Mouse (Mus musculus) intestine, embryonic 14.5 days (tissue): ENCODE data around the gene Tespa1. TPM values are rescaled to one million over a fixed set of nuclear protein-coding genes. Genes with fewer than 3 reads are reported as not detected.
A peak's percentile ranks its signal among the peaks of the same experiment; 100 is the strongest.
"Not testable (repeated sequence)": the region's sequence is repeated elsewhere in the genome, so short reads cannot be mapped to it uniquely, and the experiment has no call there.

Experiments used
- ATAC-seq: fragments of 200-750 bp; cut with Nextera tagmentation; replicated peaks from 2 replicates; pipeline ENCODE4 v1.8.0; 2017; ENCODE audit warnings: low read depth, moderate number of reproducible peaks, moderate TSS enrichment, moderate library complexity; ENCODE audit not compliant: low FRiP score, low TSS enrichment
- DNase-seq: peaks from one replicate; pipeline ENCODE4 v3.0.0-alpha.2; 2018; ENCODE audit warnings: low spot score
- H3K27ac ChIP-seq: fragments of 300-500 bp; sonication (generic); 2 replicates; pipeline ENCODE4 v1.5.1; 2014; ENCODE audit warnings: low read depth, mild to moderate bottlenecking, control low read depth
- H3K27me3 ChIP-seq: fragments of 300-500 bp; sonication (generic); replicated peaks from 2 replicates; pipeline ENCODE4 v1.6.1; 2014; ENCODE audit warnings: low read length, control low read depth; ENCODE audit not compliant: control insufficient read depth, insufficient read depth
- H3K36me3 ChIP-seq: fragments of 300-500 bp; sonication (generic); 2 replicates; pipeline ENCODE4 v1.6.1; 2014; ENCODE audit warnings: low read length, control low read depth; ENCODE audit not compliant: control insufficient read depth, insufficient read depth
- H3K4me1 ChIP-seq: fragments of 300-500 bp; sonication (generic); replicated peaks from 2 replicates; pipeline ENCODE4 v1.6.1; 2014; ENCODE audit warnings: low read length, control low read depth, mixed read lengths; ENCODE audit not compliant: control insufficient read depth, insufficient read depth
- H3K4me2 ChIP-seq: fragments of 300-500 bp; sonication (generic); 2 replicates; pipeline ENCODE4 v1.6.1; 2014; ENCODE audit warnings: low read length
- H3K4me3 ChIP-seq: fragments of 300-500 bp; sonication (generic); 2 replicates; pipeline ENCODE4 v1.5.1; 2014; ENCODE audit warnings: low read depth, low read length, control low read depth, mixed read lengths
- H3K9ac ChIP-seq: fragments of 300-500 bp; sonication (generic); 2 replicates; pipeline ENCODE4 v1.6.1; 2014; ENCODE audit warnings: mild to moderate bottlenecking, low read length
- H3K9me3 ChIP-seq: fragments of 300-500 bp; sonication (generic); 2 replicates; pipeline ENCODE4 v1.6.1; 2016; ENCODE audit warnings: low read length, control low read depth; ENCODE audit not compliant: control insufficient read depth
- WGBS: fragments of 180-500 bp; shearing (Covaris S2); extraction: QIAGEN DNeasy Blood & Tissue Kit; methylation state at CpG from one replicate; pipeline ENCODE4 v1.1.7; 2014; 5-methylcytosine and 5-hydroxymethylcytosine counted together
- polyA plus RNA-seq: library from polyadenylated mRNA; unstranded; fragments of >200 nt; fragmentation: Nextera tagmentation; extraction: Ambion mirVana; gene quantifications from 2 replicates; pipeline ENCODE4 v1.2.1, GENCODE M21; 2014

The Tespa1 gene
- 0.53 and 0.75 TPM in 2 replicates for polyA plus RNA-seq

GRCm38 (mm10) chr10:130322637-130323036, at the start of gene Tespa1:
Tespa1 (plus strand) TSS chr10:130322870.
- H3K9me3 ChIP-seq, result no peaks in the 10 kb centered on the region
- no peaks in the 10 kb centered on the region for H3K36me3 ChIP-seq
- no peaks in the 10 kb centered on the region for H3K27me3 ChIP-seq
- H3K4me3 ChIP-seq, result no peak within 1 kb of the TSS
- 65% methylated on average over 5 of the region's 5 CpGs for WGBS
- ATAC-seq (no peak), DNase-seq (no peak)
- H3K4me2 ChIP-seq, result no peak within 1 kb of the TSS
- H3K27ac ChIP-seq, result no peak within 1 kb of the TSS
- no peaks in the 10 kb centered on the region for H3K4me1 ChIP-seq
- no peak within 1 kb of the TSS for H3K9ac ChIP-seq

GRCm38 (mm10) chr10:130275759-130276158, 46.9 kb upstream of the Tespa1 start:
- Histone ChIP-seq H3K9me3 (no peaks in the 10 kb centered on the region), H3K4me3 (no peak overlapping the region), H3K4me1 (no peaks in the 10 kb centered on the region), H3K27ac (no peak overlapping the region), H3K9ac (no peak overlapping the region), H3K36me3 (no peaks in the 10 kb centered on the region), H3K4me2 (no peak overlapping the region), H3K27me3 (no peaks in the 10 kb centered on the region)
- WGBS, result 68% methylated on average over 2 of the region's 2 CpGs
- DNase-seq (no peak), ATAC-seq (no peak)

- Histone ChIP-seq H3K4me3 (no peak overlapping the region), H3K27me3 (no peaks in the 10 kb centered on the region), H3K4me2 (no peak overlapping the region), H3K9ac (no peak overlapping the region), H3K4me1 (no peaks in the 10 kb centered on the region), H3K9me3 (no peaks in the 10 kb centered on the region), H3K27ac (no peak overlapping the region), H3K36me3 (no peaks in the 10 kb centered on the region)
- 69% methylated on average over 2 of the region's 2 CpGs for WGBS
- DNase-seq, result no peak
- ATAC-seq, result no peak
Observed at GRCm38 (mm10) chr10:130276496-130276895, 46.2 kb upstream of the Tespa1 start.

DNA sequence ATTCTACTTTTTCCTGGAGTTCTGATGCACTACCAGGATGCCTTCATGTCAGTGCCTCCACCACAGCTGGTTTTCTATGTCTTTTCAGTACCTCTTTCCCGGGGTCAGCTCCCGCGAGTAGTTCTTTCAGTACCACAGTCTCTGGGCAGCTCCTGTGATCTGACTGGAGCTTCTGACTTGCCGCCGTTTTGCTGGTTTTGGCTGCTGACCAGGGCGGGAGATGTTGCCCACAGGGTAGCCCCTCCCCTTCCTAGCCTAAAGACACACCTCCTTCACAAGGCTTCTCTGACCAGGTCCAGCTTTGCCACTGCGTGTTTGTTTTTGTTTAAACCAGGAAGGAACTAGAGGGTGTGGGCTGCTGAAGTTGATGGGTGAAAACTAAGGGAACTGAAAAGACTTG, 42.6 kb upstream of the Tespa1 start, which contains the start of gene Neurod4:
Neurod4 (minus strand) TSS at position 175 of the 400 bp plus-strand sequence.
- Histone ChIP-seq H3K27ac (no peak within 1 kb of the TSS), H3K4me3 (no peak within 1 kb of the TSS), H3K27me3 (no peaks in the 10 kb centered on the region), H3K9ac (no peak within 1 kb of the TSS), H3K9me3 (no peaks in the 10 kb centered on the region), H3K4me1 (no peaks in the 10 kb centered on the region), H3K4me2 (no peak within 1 kb of the TSS), H3K36me3 (no peaks in the 10 kb centered on the region)
- DNase-seq, result peak; percentile 76
- ATAC-seq, result peak; percentile 75
- 0% methylated on average over 7 of the region's 7 CpGs for WGBS

GRCm38 (mm10) chr10:130281982-130282449, 40.7 kb upstream of the Tespa1 start:
- H3K27me3 ChIP-seq, result no peaks in the 10 kb centered on the region
- ATAC-seq (no peak), DNase-seq (no peak)
- H3K9ac ChIP-seq, result no peak overlapping the region
- no peaks in the 10 kb centered on the region for H3K9me3 ChIP-seq
- H3K36me3 ChIP-seq, result no peaks in the 10 kb centered on the region
- H3K4me3 ChIP-seq, result no peak overlapping the region
- H3K27ac ChIP-seq, result no peak overlapping the region
- no peaks in the 10 kb centered on the region for H3K4me1 ChIP-seq
- no peak overlapping the region for H3K4me2 ChIP-seq
- 22% methylated on average over 1 of the region's 1 CpGs for WGBS

DNA sequence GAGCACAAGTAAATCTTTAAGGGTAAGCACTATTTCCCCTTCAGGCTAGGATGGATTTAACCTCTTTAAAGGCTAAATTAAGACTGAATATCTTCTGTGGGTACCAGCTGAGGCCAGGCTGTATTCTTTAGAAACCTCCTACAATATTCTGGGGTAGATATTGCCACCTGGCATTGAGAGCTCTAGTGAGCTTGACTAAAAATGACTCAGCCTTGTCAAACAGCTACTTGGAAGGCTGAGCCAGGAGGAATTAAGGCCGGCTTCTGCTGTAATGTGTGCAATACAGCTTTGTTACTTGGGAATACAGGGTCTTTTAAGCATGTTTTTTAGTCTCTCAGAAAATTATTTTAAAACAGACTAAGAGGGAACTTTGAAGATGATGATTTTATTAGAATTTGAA, 35.5 kb upstream of the Tespa1 start:
- no peak overlapping the region for H3K27ac ChIP-seq
- no peak overlapping the region for H3K9ac ChIP-seq

DNA sequence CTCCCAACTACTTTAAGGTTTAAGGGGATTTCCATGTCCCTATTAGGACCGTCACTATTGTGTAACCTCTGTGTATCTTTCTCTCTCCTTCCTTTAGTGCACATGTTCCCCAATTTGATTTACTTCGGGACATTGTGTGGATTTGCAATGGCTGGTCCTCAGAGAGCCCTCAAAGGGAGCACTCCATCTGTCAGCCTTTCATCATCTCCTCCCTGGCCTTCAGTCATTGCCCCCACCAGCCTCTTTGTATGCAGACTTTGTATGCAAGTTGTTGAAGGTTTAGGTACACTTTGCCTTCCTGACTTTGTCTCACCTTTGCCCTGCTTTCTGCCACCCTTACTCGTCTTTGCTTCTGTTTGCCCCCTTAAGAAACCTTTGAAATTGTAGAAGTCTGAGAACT, 34.7 kb upstream of the Tespa1 start:
- DNase-seq (no peak), ATAC-seq (no peak)
- H3K27ac ChIP-seq, result no peak overlapping the region
- no peaks in the 10 kb centered on the region for H3K9me3 ChIP-seq
- H3K4me2 ChIP-seq, result no peak overlapping the region
- H3K9ac ChIP-seq, result no peak overlapping the region
- H3K36me3 ChIP-seq, result no peaks in the 10 kb centered on the region
- 53% methylated on average over 3 of the region's 3 CpGs for WGBS
- H3K27me3 ChIP-seq, result no peaks in the 10 kb centered on the region
- H3K4me3 ChIP-seq, result no peak overlapping the region
- no peaks in the 10 kb centered on the region for H3K4me1 ChIP-seq

More for the DNA sequence above, 35.5 kb upstream of the Tespa1 start:
- Histone ChIP-seq H3K4me3 (no peak overlapping the region), H3K4me2 (no peak overlapping the region), H3K9me3 (no peaks in the 10 kb centered on the region), H3K36me3 (no peaks in the 10 kb centered on the region), H3K4me1 (no peaks in the 10 kb centered on the region), H3K27me3 (no peaks in the 10 kb centered on the region)
- DNase-seq (no peak), ATAC-seq (no peak)
- WGBS, result 76% methylated on average over 1 of the region's 1 CpGs

DNA sequence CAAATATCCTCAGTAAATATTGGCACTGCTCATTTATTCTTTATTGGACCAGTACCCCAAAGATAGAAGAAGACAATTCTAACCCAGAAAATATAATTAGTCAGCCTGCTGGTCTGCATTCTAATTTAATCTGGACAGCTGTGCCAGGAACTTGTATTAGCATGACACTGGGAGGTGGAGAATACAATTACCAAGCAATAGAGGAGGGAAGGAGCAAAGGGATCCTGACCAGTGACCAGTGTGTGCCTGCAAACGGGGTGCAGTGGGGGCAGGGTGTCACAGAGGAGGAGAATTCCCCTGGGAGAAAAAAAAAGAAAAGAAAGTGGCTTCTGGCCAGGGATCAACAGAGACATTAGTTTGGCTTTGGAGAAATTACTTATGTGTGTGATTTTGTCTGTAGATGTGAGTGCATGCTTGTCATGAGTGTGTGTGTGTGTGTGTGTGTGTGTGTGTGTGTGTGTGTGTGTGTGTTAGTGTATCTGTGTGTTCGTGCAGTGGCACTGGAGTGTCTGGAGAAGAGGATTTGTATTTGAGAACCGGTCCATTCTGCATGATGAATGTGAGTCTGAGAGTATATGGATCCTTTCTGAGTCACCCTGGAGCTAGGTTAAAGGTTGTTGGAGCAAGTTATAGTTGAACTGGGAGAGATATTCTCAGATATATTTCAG, 28.8 kb upstream of the Tespa1 start:
- 28% methylated on average over 3 of the region's 3 CpGs for WGBS
- H3K4me3 ChIP-seq, result no peak overlapping the region
- no peak overlapping the region for H3K4me2 ChIP-seq
- H3K4me1 ChIP-seq, result no peaks in the 10 kb centered on the region
- no peak overlapping the region for H3K27ac ChIP-seq
- no peak overlapping the region for H3K9ac ChIP-seq
- H3K27me3 ChIP-seq, result no peaks in the 10 kb centered on the region
- no peaks in the 10 kb centered on the region for H3K9me3 ChIP-seq
- ATAC-seq (no peak), DNase-seq (no peak)
- no peaks in the 10 kb centered on the region for H3K36me3 ChIP-seq

DNA sequence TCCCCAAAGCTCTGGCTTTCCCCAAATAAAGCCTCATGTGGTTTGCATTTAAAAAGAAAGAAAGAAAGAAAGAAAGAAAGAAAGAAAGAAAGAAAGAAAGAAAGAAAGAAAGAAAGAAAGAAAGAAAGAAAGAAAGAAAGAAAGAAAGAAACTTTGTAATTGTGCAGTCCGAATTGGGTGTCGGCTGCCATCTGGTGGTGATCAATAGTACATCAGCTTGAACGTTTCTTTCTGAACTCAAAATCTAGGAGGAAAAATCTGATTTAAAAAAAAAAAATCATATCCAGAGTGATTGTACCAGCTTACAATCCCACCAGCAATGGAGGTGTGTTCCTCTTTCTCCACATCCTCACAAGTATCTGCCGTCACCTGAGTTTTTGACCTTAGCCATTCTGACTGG, 23.9 kb upstream of the Tespa1 start:
- H3K4me1 ChIP-seq, H3K9me3 ChIP-seq, DNase-seq, ATAC-seq, H3K27me3 ChIP-seq, H3K36me3 ChIP-seq, H3K4me2 ChIP-seq, H3K9ac ChIP-seq, H3K27ac ChIP-seq, H3K4me3 ChIP-seq: not testable (repeated sequence)
- WGBS, result 15% methylated on average over 4 of the region's 4 CpGs
